Mouse (Mus musculus) cerebellum, adult 2 months (tissue): ENCODE results near the gene Rgs11. TPM values are rescaled to one million over a fixed set of nuclear protein-coding genes. Genes with fewer than 3 reads are reported as not detected.
"Not testable (repeated sequence)": the region's sequence is repeated elsewhere in the genome, so short reads cannot be mapped to it uniquely, and the experiment has no call there.

Source experiments
- DNase-seq, 2 experiments: peaks; one replicate each; pipeline ENCODE4 v3.0.0; 2021
- H3K27ac ChIP-seq: fragments of 200-500 bp; 2 replicates; pipeline ENCODE4 v1.5.1; 2012; ENCODE audit warnings: low read length, control low read depth, inconsistent platforms; ENCODE audit not compliant: insufficient read depth
- H3K27me3 ChIP-seq: fragments of 200-500 bp; 2 replicates; pipeline ENCODE4 v1.6.1; 2012; ENCODE audit warnings: inconsistent platforms, mild to moderate bottlenecking, low read length, moderate library complexity; ENCODE audit not compliant: control insufficient read depth, insufficient read depth
- H3K4me1 ChIP-seq: fragments of 200-500 bp; 2 replicates; pipeline ENCODE4 v1.6.1; 2011; ENCODE audit warnings: low read length; ENCODE audit not compliant: control insufficient read depth, insufficient read depth
- H3K4me3 ChIP-seq: fragments of 200-500 bp; replicated peaks from 2 replicates; pipeline ENCODE3; 2011; ENCODE audit warnings: mild to moderate bottlenecking, low read depth, low read length, control low read depth; ENCODE audit not compliant: insufficient read depth
- CTCF ChIP-seq: fragments of 200-500 bp; IDR thresholded peaks from 2 replicates; pipeline ENCODE4 v1.5.1; 2011; ENCODE audit warnings: low read depth, mild to moderate bottlenecking, control low read depth, low read length, moderate library complexity, borderline replicate concordance; ENCODE audit not compliant: insufficient read depth
- POLR2A ChIP-seq: fragments of 200-500 bp; IDR thresholded peaks from 2 replicates; pipeline ENCODE4 v1.6.1; 2011; ENCODE audit warnings: low read length, control low read depth, borderline replicate concordance; ENCODE audit not compliant: insufficient read depth
- WGBS: fragments of 180-500 bp; shearing (Covaris S2); methylation state at CpG from one replicate; pipeline ENCODE4 v1.1.7; 2018; 5-methylcytosine and 5-hydroxymethylcytosine counted together
- polyA plus RNA-seq: library from polyadenylated mRNA; depleted of rRNA; stranded (reverse); fragments of >200 nt; gene quantifications from 2 replicates; pipeline ENCODE4 v1.2.3, GENCODE M21; 2012; rRNA removed

The Rgs11 gene
- 21.1 and 23.0 TPM in 2 replicates for polyA plus RNA-seq

DNA sequence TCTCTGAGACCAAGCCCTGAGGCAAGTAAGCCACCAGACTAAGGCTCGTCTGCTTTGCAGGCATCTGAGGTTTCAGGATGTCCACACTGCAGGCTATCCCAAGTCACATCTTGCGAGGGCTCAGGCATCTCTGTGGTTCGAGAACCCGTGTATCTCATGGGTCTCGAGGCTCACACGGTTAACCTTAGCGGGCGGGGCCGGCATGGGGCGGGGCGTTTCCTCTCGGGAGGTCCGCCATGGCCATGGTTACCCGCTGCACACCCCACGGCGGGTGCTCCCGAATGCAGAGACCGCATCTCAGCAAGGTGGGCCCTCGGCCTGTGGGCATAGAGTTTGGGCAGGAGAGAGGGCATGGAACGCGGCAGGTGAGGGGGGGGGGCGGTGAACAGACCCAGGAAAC is at the start of gene Rgs11:
Gene Rgs11 (plus strand): TSS at position 215 of the 400 bp plus-strand sequence.
- Histone ChIP-seq H3K27me3 (no peaks in the 10 kb centered on the region), H3K4me3 (peak within 1 kb of the TSS; percentile 59), H3K4me1 (peaks cover 2% of the 10 kb centered on the region; the same call in 1 of the 2 replicates), H3K27ac (no peak within 1 kb of the TSS)
- peak; percentile 29 to 32 for DNase-seq
- TF ChIP-seq POLR2A (no peak), CTCF (no peak)
- WGBS, result 3% methylated on average over 22 of the region's 22 CpGs

DNA sequence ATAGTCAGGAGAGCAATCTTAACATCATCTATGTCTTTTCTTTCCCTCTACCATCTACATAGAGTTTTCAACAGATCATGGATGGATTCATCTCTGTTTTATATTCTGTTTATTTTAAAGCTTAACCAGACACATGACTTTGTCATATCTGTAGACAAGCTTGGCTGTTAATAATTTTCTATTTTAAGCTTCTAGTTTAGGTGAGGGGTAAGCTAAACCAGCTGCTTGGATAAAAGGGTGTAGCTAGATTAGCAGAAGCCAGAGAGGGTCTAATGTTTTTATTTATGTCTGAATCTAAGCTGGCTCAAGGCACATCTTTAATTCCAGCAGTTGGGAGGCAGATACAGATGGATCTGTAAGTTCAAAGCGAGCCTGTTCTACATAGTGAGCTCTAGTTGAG is 40.0 kb upstream of the Rgs11 start:
- Histone ChIP-seq H3K27ac (no peak overlapping the region), H3K27me3 (no peaks in the 10 kb centered on the region), H3K4me3 (no peak overlapping the region), H3K4me1 (peaks cover 7% of the 10 kb centered on the region; the same call in 1 of the 2 replicates)
- 90% methylated on average over 1 of the region's 1 CpGs for WGBS
- no peak for DNase-seq
- TF ChIP-seq POLR2A, result no peak
- TF ChIP-seq CTCF, result no peak

DNA sequence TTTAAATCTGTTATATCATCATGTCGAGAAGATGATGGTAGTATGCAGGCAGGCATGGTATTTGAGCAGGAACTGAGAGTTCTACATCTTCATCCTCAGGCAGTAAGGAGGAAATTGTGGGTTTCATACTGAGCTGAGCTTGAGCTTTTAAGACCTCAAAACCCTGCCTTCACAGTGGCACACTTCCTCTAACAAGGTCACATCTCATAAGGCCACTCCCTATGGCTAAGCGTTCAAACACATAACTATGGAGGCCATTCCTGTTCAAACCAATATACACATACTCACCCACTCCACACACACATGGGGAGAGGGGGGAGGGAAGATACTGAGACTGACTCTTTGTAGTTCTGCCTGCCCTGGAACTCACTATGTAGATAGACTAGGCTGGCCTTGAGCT is 34.7 kb upstream of the Rgs11 start:
- Histone ChIP-seq H3K4me3 (no peak overlapping the region), H3K4me1 (peaks cover 7% of the 10 kb centered on the region; the same call in 1 of the 2 replicates), H3K27ac (no peak overlapping the region), H3K27me3 (no peaks in the 10 kb centered on the region)
- TF ChIP-seq CTCF (no peak), POLR2A (no peak)
- WGBS, result 88% methylated on average over 2 of the region's 2 CpGs
- DNase-seq, result no peak

DNA sequence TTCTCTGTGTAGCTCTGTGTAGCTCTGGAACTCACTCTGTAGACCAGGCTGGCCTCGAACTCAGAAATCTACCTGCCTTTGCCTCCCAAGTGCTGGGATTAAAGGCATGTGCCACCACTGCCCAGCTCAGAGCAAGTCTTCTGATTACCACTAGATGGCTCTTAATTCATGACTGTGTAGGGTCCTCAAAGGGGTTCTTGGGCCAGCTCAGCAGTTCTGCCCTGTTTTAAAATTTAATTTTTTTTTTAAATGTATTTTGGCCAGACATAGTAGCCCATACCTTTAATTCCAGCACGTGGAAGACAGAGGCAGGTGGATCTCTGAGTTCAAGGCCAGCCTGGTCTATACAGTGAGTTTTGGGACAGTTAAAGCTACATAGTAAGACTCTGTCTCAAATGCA is 27.5 kb upstream of the Rgs11 start:
- WGBS, result 84% methylated on average over 2 of the region's 2 CpGs
- not testable (repeated sequence) for DNase-seq, H3K4me1 ChIP-seq, H3K27me3 ChIP-seq, H3K4me3 ChIP-seq, H3K27ac ChIP-seq

DNA sequence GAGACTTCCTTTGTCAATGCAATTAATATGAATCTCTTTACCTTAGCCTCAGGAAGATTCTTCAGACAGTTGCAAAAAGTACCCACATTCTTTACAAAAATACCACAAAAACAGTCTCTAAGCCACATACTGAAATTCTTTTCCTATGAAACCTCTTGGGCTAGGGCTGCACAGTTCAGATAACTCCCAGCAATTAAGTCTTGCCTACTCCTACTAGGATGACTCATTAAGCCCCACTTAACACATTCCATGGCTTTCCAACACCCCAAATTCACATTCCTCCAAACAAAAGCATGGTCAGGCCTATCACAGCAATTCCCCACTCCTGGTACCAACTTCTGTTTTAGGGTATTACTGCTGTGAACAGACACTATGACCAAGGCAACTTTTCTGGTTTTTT is 24.1 kb upstream of the Rgs11 start:
- no peak for DNase-seq
- Histone ChIP-seq H3K4me1 (no peaks in the 10 kb centered on the region), H3K4me3 (no peak overlapping the region), H3K27me3 (no peaks in the 10 kb centered on the region), H3K27ac (no peak overlapping the region)
- TF ChIP-seq CTCF (no peak), POLR2A (no peak)

DNA sequence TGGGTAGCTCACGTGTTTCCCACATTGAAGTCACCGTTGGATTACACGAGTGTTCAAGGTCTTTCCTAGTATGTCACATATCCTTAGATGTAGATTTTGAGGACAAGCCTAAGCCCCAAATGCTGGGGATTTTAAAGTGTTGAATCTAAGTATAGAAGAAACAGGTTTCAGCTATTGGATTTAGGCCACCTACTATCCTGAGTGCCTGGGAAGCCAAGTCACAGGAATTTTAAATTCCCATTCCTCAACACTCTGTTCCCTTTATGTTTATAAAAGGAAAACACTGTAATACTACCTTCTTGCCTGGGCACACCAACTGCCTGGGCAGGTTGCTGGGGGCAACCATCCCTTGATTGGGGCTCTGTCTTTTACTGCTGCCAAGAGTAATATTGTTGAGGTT is 21.6 kb upstream of the Rgs11 start:
- no peak for DNase-seq
- no peak for TF ChIP-seq CTCF
- H3K4me3 ChIP-seq, result no peak overlapping the region
- H3K27ac ChIP-seq, result no peak overlapping the region
- no peaks in the 10 kb centered on the region for H3K27me3 ChIP-seq
- no peaks in the 10 kb centered on the region for H3K4me1 ChIP-seq
- 91% methylated on average over 3 of the region's 3 CpGs for WGBS

DNA sequence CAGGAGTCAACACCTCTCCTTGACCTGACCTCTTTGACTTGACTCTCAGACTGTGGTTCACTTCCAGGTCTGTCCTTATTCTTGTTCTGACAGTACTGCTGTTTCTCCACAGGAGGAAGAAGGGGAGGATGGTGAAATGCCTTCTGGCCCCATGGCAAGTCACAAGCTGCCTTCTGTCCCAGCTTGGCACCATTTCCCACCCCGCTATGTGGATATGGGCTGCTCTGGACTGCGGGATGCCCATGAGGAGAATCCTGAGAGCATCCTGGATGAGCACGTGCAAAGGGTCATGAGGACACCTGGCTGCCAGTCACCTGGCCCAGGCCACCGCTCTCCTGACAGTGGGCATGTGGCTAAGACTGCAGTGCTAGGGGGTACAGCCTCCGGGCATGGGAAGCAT is 15.2 kb upstream of the Rgs11 start:
- TF ChIP-seq POLR2A (no peak), CTCF (no peak)
- H3K4me1 ChIP-seq, result peaks cover 7% of the 10 kb centered on the region
- WGBS, result 15% methylated on average over 5 of the region's 5 CpGs

DNA sequence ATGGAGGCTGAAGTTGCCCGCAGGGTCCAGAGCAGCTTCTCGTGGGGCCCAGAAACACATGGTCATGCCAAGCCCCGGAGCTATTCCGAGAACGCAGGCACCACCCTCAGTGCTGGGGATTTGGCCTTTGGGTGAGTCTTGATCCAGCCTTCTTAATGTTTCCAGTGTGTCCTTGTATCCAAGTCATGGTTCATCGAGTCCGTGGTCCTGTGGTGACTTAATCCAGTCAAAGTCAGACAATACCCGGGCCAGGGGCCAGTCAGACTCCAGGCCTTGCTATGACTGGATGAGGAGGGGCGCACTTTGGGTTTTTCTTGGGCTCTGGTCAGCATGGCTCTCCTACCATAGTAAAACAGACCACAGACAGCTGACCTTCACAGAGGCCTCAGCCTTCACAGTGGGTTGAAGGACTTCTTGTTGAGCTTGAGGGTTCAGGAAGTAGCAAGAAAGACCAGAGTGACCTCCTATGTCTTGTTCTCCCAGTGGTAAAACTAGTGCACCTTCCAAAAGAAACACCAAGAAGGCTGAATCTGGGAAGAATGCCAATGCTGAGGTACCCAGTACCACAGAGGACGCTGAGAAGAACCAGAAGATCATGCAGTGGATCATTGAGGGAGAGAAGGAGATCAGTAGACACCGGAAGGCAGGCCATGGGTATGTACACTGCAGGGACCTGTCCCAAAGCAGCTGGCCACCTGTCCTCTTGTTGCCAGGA is 14.5 kb upstream of the Rgs11 start:
- TF ChIP-seq POLR2A, result no peak
- no peak for TF ChIP-seq CTCF
- WGBS, result 81% methylated on average over 11 of the region's 11 CpGs
- H3K4me3 ChIP-seq, result no peak overlapping the region
- no peak overlapping the region for H3K27ac ChIP-seq
- H3K4me1 ChIP-seq, result peaks cover 7% of the 10 kb centered on the region
- H3K27me3 ChIP-seq, result no peaks in the 10 kb centered on the region
- DNase-seq, result no peak

More for the DNA sequence above, 15.2 kb upstream of the Rgs11 start:
- Histone ChIP-seq H3K4me3 (no peak overlapping the region), H3K27me3 (no peaks in the 10 kb centered on the region), H3K27ac (no peak overlapping the region)
- DNase-seq, result peak; percentile 53 to 70

DNA sequence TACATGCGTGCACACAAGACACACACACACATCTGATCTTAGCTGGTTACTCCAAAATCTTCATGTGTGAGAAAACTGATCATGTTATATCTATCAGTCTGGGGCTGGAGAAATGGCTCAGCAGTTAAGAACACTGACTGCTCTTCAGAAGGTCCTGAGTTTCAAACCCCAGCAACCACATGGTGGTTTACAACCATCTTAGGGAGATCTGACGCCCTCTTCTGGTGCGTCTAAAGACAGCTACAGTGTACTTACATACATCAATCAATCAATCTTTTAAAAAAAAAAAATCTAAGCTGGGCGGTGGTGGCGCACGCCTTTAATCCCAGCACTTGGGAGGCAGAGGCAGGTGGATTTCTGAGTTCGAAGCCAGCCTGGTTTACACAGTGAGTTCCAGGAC is 11.3 kb upstream of the Rgs11 start:
- not testable (repeated sequence) for DNase-seq, H3K27me3 ChIP-seq, H3K27ac ChIP-seq, H3K4me1 ChIP-seq, H3K4me3 ChIP-seq
- 90% methylated on average over 7 of the region's 7 CpGs for WGBS
